Mouse (Mus musculus) megakaryocyte, embryonic 14.5 days (primary cell): ENCODE results near the gene Fam172a. TPM values are rescaled to one million over a fixed set of nuclear protein-coding genes. Genes with fewer than 3 reads are reported as not detected.

Source experiments
- H3K27me3 ChIP-seq: replicated peaks from 2 replicates; pipeline ENCODE3; 2012; ENCODE audit warnings: inconsistent platforms
- H3K36me3 ChIP-seq: replicated peaks from 2 replicates; pipeline ENCODE3; 2012; ENCODE audit warnings: low read length, inconsistent platforms, mixed read lengths
- H3K4me1 ChIP-seq: 2 replicates; pipeline ENCODE4 v1.6.1; 2012; ENCODE audit warnings: inconsistent platforms
- H3K4me3 ChIP-seq: replicated peaks from 2 replicates; pipeline ENCODE3; 2012; ENCODE audit warnings: moderate library complexity, mild to moderate bottlenecking, inconsistent platforms
- H3K9me3 ChIP-seq: 2 replicates; pipeline ENCODE4 v1.6.1; 2012; ENCODE audit warnings: inconsistent platforms
- FLI1 ChIP-seq: IDR thresholded peaks from 2 replicates; pipeline ENCODE4 v1.6.1; 2012; ENCODE audit warnings: low read length, inconsistent platforms, mixed read lengths
- GATA1 ChIP-seq: IDR thresholded peaks from 3 replicates; pipeline ENCODE4 v1.6.1; 2012; ENCODE audit warnings: mixed read lengths, low read length, inconsistent platforms, borderline replicate concordance
- polyA plus RNA-seq: library from polyadenylated mRNA; stranded (reverse); fragments of >175 nt; gene quantifications from 2 replicates; pipeline ENCODE4 v1.2.3, GENCODE M21; 2012; ENCODE audit warnings: low replicate concordance; ENCODE audit not compliant: insufficient read depth

Gene Fam172a
- polyA plus RNA-seq, 1 experiment = 14.5 TPM

- Histone ChIP-seq H3K27me3 (peaks cover 73% of the 10 kb centered on the region), H3K4me1 (peaks cover 27% of the 10 kb centered on the region), H3K9me3 (peaks cover 22% of the 10 kb centered on the region), H3K4me3 (no peak overlapping the region), H3K36me3 (no peaks in the 10 kb centered on the region)
- TF ChIP-seq FLI1 = no peak
- no peak for TF ChIP-seq GATA1
Measured at GRCm38 (mm10) chr13:78211231-78212010, 509.6 kb downstream of the Fam172a start.

DNA sequence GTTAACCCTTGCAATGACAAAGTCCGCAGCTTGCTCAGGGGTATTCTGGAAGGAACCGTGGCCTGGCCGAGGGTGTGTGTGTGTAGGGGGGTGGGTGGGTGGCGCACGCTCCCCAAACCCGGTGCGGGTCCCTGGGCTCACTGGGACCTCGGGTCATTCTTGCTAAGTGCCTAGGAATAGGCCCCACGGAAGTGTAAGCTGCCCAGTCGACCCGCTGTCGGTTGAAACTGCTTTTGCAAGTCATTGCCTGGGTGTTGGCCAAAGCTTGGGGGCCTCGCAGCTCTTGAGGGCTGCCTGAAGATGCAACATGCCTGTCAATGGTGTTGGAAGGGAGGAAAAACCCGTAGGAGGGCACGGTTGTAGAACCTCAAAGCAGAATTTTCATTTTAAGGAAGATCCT lies 510.3 kb downstream of the Fam172a start:
- TF ChIP-seq FLI1 (no peak), GATA1 (no peak)
- Histone ChIP-seq H3K4me3 (no peak overlapping the region), H3K4me1 (peaks cover 25% of the 10 kb centered on the region), H3K27me3 (peaks cover 68% of the 10 kb centered on the region), H3K36me3 (no peaks in the 10 kb centered on the region), H3K9me3 (peaks cover 22% of the 10 kb centered on the region)

GRCm38 (mm10) chr13:78213155-78213554 lies 511.3 kb downstream of the Fam172a start:
- no peak overlapping the region for H3K4me3 ChIP-seq
- H3K4me1 ChIP-seq = peaks cover 23% of the 10 kb centered on the region
- no peak for TF ChIP-seq FLI1
- no peak for TF ChIP-seq GATA1
- H3K27me3 ChIP-seq = peaks cover 58% of the 10 kb centered on the region
- no peaks in the 10 kb centered on the region for H3K36me3 ChIP-seq
- H3K9me3 ChIP-seq = peaks cover 22% of the 10 kb centered on the region

DNA sequence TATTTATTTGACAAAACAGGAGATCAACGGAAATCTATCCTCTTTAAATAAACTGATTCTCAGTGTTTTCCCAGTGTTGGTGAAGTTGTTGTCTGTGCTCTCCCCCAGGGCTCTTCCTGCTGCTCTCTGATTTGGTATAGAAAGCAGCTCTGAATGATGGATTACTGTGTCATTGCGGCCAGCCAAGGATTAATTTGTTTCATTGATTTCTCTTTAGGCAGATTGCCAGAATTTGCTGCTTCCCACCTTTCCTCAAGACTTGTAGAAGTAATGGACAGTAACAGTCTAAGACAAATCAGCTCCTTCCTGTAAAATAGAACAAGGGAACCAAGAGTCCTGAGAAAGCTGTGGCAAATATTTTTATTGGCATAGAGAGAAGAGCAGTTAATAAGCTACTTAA lies 513.4 kb downstream of the Fam172a start:
- TF ChIP-seq GATA1 (no peak), FLI1 (no peak)
- peaks cover 12% of the 10 kb centered on the region for H3K4me1 ChIP-seq

More for the DNA sequence above, 513.4 kb downstream of the Fam172a start:
- H3K36me3 ChIP-seq = no peaks in the 10 kb centered on the region
- H3K27me3 ChIP-seq = peaks cover 38% of the 10 kb centered on the region
- no peak overlapping the region for H3K4me3 ChIP-seq
- H3K9me3 ChIP-seq = peaks cover 22% of the 10 kb centered on the region
